Mouse (Mus musculus) liver, adult 2 months (tissue): ENCODE data around the gene Litaf.

Experiments
- CTCF ChIP-seq: fragments of 200-500 bp; IDR thresholded peaks from 2 replicates; pipeline ENCODE4 v1.5.1; 2011; ENCODE audit warnings: low read depth, low read length, control low read depth
- POLR2A ChIP-seq: fragments of 200-500 bp; IDR thresholded peaks from 2 replicates; pipeline ENCODE4 v1.6.1; 2011; ENCODE audit warnings: low read length, control low read depth; ENCODE audit not compliant: insufficient read depth; ENCODE audit errors: extremely low read depth

GRCm38 (mm10) chr16:11030844-11031243 lies 35.1 kb downstream of the Litaf start:
- no peak for TF ChIP-seq POLR2A
- TF ChIP-seq CTCF, result no peak
